Mouse (Mus musculus) bone marrow, adult 2 months (tissue): ENCODE measurements around the gene Epha3.

Experiments used
- CTCF ChIP-seq: fragments of 200-500 bp; IDR thresholded peaks from 2 replicates; pipeline ENCODE4 v1.5.1; 2011; ENCODE audit warnings: low read length, control low read depth; ENCODE audit not compliant: control insufficient read depth, insufficient read depth
- POLR2A ChIP-seq: fragments of 200-500 bp; IDR thresholded peaks from 2 replicates; pipeline ENCODE4 v1.6.1; 2011; ENCODE audit warnings: low read depth, mild to moderate bottlenecking, control low read depth, low read length, borderline replicate concordance; ENCODE audit not compliant: control insufficient read depth

DNA sequence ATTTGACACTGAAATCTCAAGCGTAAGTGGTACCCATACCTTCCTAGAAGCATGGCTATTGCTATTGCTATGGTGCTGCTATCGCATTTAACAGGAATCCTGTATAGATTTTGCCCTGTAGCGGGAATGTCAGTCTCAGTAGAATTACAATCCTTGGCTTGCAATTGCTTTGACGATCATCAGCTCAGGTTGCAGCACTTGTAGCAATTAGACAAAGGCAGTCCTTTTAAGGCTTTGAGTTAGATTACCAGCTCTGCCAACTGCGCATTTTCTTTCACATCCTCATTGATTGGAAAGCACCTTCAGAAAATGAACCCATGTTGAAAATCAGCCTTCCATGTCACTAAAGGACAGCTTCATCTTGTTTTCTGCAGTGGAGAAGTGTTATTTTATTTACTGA lies 118.5 kb downstream of the Epha3 start:
- TF ChIP-seq POLR2A = no peak
- no peak for TF ChIP-seq CTCF
